Mouse (Mus musculus) megakaryocyte, embryonic 14.5 days (primary cell): Measurements from ENCODE around the gene Ms4a4d. TPM values are rescaled to one million over a fixed set of nuclear protein-coding genes. Genes with fewer than 3 reads are reported as not detected.
"Not testable (repeated sequence)": the region's sequence is repeated elsewhere in the genome, so short reads cannot be mapped to it uniquely, and the experiment has no call there.

Experiments
- H3K27me3 ChIP-seq: replicated peaks from 2 replicates; pipeline ENCODE3; 2012; ENCODE audit warnings: inconsistent platforms
- H3K36me3 ChIP-seq: replicated peaks from 2 replicates; pipeline ENCODE3; 2012; ENCODE audit warnings: low read length, inconsistent platforms, mixed read lengths
- H3K4me1 ChIP-seq: 2 replicates; pipeline ENCODE4 v1.6.1; 2012; ENCODE audit warnings: inconsistent platforms
- H3K4me3 ChIP-seq: replicated peaks from 2 replicates; pipeline ENCODE3; 2012; ENCODE audit warnings: moderate library complexity, mild to moderate bottlenecking, inconsistent platforms
- H3K9me3 ChIP-seq: 2 replicates; pipeline ENCODE4 v1.6.1; 2012; ENCODE audit warnings: inconsistent platforms
- FLI1 ChIP-seq: IDR thresholded peaks from 2 replicates; pipeline ENCODE4 v1.6.1; 2012; ENCODE audit warnings: low read length, inconsistent platforms, mixed read lengths
- GATA1 ChIP-seq: IDR thresholded peaks from 3 replicates; pipeline ENCODE4 v1.6.1; 2012; ENCODE audit warnings: mixed read lengths, low read length, inconsistent platforms, borderline replicate concordance
- polyA plus RNA-seq: library from polyadenylated mRNA; stranded (reverse); fragments of >175 nt; gene quantifications from 2 replicates; pipeline ENCODE4 v1.2.3, GENCODE M21; 2012; ENCODE audit warnings: low replicate concordance; ENCODE audit not compliant: insufficient read depth

Gene Ms4a4d
- polyA plus RNA-seq, 1 experiment = not detected

- H3K4me1 ChIP-seq = no peaks in the 10 kb centered on the region
- H3K4me3 ChIP-seq = no peak within 1 kb of the TSS
- no peaks in the 10 kb centered on the region for H3K27me3 ChIP-seq
- TF ChIP-seq GATA1 (no peak), FLI1 (no peak)
- H3K36me3 ChIP-seq = no peaks in the 10 kb centered on the region
- no peaks in the 10 kb centered on the region for H3K9me3 ChIP-seq
Measured at GRCm38 (mm10) chr19:11516246-11516645, 20.4 kb upstream of the Ms4a4d start, which contains the start of gene Ms4a6b. Gene Ms4a6b (plus strand): TSS chr19:11516512.

GRCm38 (mm10) chr19:11516845-11517244 is 19.8 kb upstream of the Ms4a4d start:
- H3K36me3 ChIP-seq = no peaks in the 10 kb centered on the region
- no peaks in the 10 kb centered on the region for H3K9me3 ChIP-seq
- no peaks in the 10 kb centered on the region for H3K27me3 ChIP-seq
- H3K4me3 ChIP-seq = no peak overlapping the region
- no peaks in the 10 kb centered on the region for H3K4me1 ChIP-seq
- TF ChIP-seq FLI1 (no peak), GATA1 (no peak)

- not testable (repeated sequence) for H3K27me3 ChIP-seq, H3K4me1 ChIP-seq, H3K36me3 ChIP-seq, H3K4me3 ChIP-seq, H3K9me3 ChIP-seq
Measured at GRCm38 (mm10) chr19:11517373-11517772, 19.2 kb upstream of the Ms4a4d start.

- H3K4me1 ChIP-seq, H3K4me3 ChIP-seq, H3K36me3 ChIP-seq, H3K27me3 ChIP-seq, H3K9me3 ChIP-seq: not testable (repeated sequence)
Measured at GRCm38 (mm10) chr19:11518356-11518755, 18.2 kb upstream of the Ms4a4d start.

- Histone ChIP-seq H3K4me3 (no peak overlapping the region), H3K36me3 (no peaks in the 10 kb centered on the region), H3K9me3 (no peaks in the 10 kb centered on the region), H3K4me1 (no peaks in the 10 kb centered on the region), H3K27me3 (no peaks in the 10 kb centered on the region)
- TF ChIP-seq FLI1 = no peak
- TF ChIP-seq GATA1 = no peak
Measured at GRCm38 (mm10) chr19:11520146-11520545, 16.5 kb upstream of the Ms4a4d start.

- H3K27me3 ChIP-seq = no peaks in the 10 kb centered on the region
- no peaks in the 10 kb centered on the region for H3K4me1 ChIP-seq
- no peaks in the 10 kb centered on the region for H3K9me3 ChIP-seq
- no peak overlapping the region for H3K4me3 ChIP-seq
- H3K36me3 ChIP-seq = no peaks in the 10 kb centered on the region
- TF ChIP-seq GATA1 = no peak
- TF ChIP-seq FLI1 = no peak
Measured at GRCm38 (mm10) chr19:11533421-11533820, 3.2 kb upstream of the Ms4a4d start.

GRCm38 (mm10) chr19:11533888-11534445 is 2.6 kb upstream of the Ms4a4d start:
- TF ChIP-seq FLI1 = no peak
- no peak for TF ChIP-seq GATA1
- Histone ChIP-seq H3K27me3 (no peaks in the 10 kb centered on the region), H3K9me3 (no peaks in the 10 kb centered on the region), H3K4me3 (no peak overlapping the region), H3K4me1 (no peaks in the 10 kb centered on the region), H3K36me3 (no peaks in the 10 kb centered on the region)

- Histone ChIP-seq H3K4me1 (no peaks in the 10 kb centered on the region), H3K9me3 (no peaks in the 10 kb centered on the region), H3K27me3 (no peaks in the 10 kb centered on the region), H3K36me3 (no peaks in the 10 kb centered on the region), H3K4me3 (no peak overlapping the region)
- TF ChIP-seq GATA1 = no peak
- no peak for TF ChIP-seq FLI1
Measured at GRCm38 (mm10) chr19:11537336-11537735, 735 bp downstream of the Ms4a4d start.

- H3K36me3 ChIP-seq, H3K9me3 ChIP-seq, H3K27me3 ChIP-seq, H3K4me3 ChIP-seq, H3K4me1 ChIP-seq: not testable (repeated sequence)
Measured at GRCm38 (mm10) chr19:11540166-11540821, 3.7 kb downstream of the Ms4a4d start.

- not testable (repeated sequence) for H3K4me3 ChIP-seq, H3K4me1 ChIP-seq, H3K27me3 ChIP-seq, H3K36me3 ChIP-seq, H3K9me3 ChIP-seq
Measured at GRCm38 (mm10) chr19:11544383-11544782, 7.8 kb downstream of the Ms4a4d start.

GRCm38 (mm10) chr19:11547911-11548310 is 11.3 kb downstream of the Ms4a4d start:
- H3K36me3 ChIP-seq = no peaks in the 10 kb centered on the region
- H3K9me3 ChIP-seq = no peaks in the 10 kb centered on the region
- no peak overlapping the region for H3K4me3 ChIP-seq
- TF ChIP-seq FLI1 (no peak), GATA1 (no peak)
- H3K27me3 ChIP-seq = no peaks in the 10 kb centered on the region
- no peaks in the 10 kb centered on the region for H3K4me1 ChIP-seq
